Mouse (Mus musculus): ENCODE measurements around the gene Hpgd. TPM values are rescaled to one million over a fixed set of nuclear protein-coding genes. Genes with fewer than 3 reads are reported as not detected.
"Not testable (repeated sequence)": the region's sequence is repeated elsewhere in the genome, so short reads cannot be mapped to it uniquely, and the experiment has no call there.

The Hpgd gene
- polyA plus RNA-seq (2021): 0.12 TPM

DNA sequence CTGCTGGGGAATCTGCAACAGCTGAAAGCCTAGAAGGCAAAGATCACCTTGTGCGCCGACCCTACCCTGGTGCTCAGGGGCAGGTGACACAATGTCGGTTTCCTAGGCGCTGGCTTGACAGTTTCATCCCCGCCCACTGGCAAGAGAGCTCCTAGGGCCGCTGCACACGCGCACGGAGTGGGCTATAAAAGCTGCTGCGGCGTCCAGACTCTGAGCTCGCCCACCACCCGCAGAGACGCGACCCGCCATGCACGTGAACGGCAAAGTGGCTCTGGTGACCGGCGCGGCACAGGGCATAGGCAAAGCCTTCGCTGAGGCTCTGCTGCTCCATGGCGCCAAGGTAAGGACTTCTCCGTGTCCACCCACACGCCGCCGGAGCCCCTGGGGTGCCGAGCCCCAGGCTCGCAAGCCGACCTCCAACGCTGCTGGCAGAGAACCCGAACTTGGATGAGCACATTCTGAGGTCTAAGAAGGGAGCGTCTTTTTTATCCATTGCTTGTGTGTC lies at the start of gene Hpgd:
Gene Hpgd, plus strand, starts transcription at position 213 of the 505 bp plus-strand sequence.
- ChIA-PET POLR2A (no interaction called here), CTCF (no interaction called here)
- peaks cover 10% of the 10 kb centered on the region for H3K27me3 ChIP-seq
- DNase-seq (ENCODE audit: low read depth, low spot score) (no peak), ATAC-seq (no peak)
- in situ Hi-C loops (cut with MboI; ENCODE audit: low pct_unique_long_range_greater_than_20kb): no loop called here
- no peak for TF ChIP-seq CTCF (IDR thresholded peaks at IDR 0.05)

DNA sequence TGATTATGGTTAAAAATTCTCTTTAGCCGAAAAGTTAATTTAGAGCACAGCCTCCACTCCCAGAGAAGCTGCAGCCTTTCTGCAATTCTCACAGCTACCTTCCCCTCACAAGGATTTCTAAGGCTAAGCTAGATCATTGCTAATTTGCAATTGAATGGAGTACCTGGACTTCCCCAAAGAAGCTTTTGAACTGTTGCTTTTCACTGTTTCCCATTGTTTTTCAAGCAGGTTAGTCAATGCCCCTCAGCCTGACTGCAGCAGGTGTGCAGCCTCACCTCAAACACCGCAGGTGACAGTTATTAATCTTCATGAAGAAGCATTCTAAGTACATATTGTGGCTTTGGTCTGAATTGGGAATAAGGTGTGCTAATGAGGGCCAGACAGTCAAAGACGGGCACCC lies 42.7 kb upstream of the Hpgd start:
- POLR2A ChIA-PET; DNase-seq (ENCODE audit: low read depth, low spot score); ATAC-seq; H3K27me3 ChIP-seq; CTCF ChIA-PET; in situ Hi-C loops (cut with MboI; ENCODE audit: low pct_unique_long_range_greater_than_20kb): not testable (repeated sequence)

GRCm38 (mm10) chr8:56252314-56252713 lies 42.1 kb upstream of the Hpgd start:
- peaks cover 4% of the 10 kb centered on the region for H3K27me3 ChIP-seq
- in situ Hi-C loops (cut with MboI; ENCODE audit: low pct_unique_long_range_greater_than_20kb): no loop called here
- TF ChIP-seq CTCF (IDR thresholded peaks at IDR 0.05): no peak
- ChIA-PET CTCF (no interaction called here), POLR2A (no interaction called here)
- DNase-seq (ENCODE audit: low read depth, low spot score): no peak
- ATAC-seq: no peak

- TF ChIP-seq CTCF (IDR thresholded peaks at IDR 0.05): no peak
- CTCF ChIA-PET: no interaction called here
- POLR2A ChIA-PET: no interaction called here
- no peak for ATAC-seq
- in situ Hi-C loops (cut with MboI; ENCODE audit: low pct_unique_long_range_greater_than_20kb): no loop called here
- H3K27me3 ChIP-seq: peaks cover 4% of the 10 kb centered on the region
- DNase-seq (ENCODE audit: low read depth, low spot score): no peak
Measured at GRCm38 (mm10) chr8:56261190-56261589, 33.2 kb upstream of the Hpgd start.

DNA sequence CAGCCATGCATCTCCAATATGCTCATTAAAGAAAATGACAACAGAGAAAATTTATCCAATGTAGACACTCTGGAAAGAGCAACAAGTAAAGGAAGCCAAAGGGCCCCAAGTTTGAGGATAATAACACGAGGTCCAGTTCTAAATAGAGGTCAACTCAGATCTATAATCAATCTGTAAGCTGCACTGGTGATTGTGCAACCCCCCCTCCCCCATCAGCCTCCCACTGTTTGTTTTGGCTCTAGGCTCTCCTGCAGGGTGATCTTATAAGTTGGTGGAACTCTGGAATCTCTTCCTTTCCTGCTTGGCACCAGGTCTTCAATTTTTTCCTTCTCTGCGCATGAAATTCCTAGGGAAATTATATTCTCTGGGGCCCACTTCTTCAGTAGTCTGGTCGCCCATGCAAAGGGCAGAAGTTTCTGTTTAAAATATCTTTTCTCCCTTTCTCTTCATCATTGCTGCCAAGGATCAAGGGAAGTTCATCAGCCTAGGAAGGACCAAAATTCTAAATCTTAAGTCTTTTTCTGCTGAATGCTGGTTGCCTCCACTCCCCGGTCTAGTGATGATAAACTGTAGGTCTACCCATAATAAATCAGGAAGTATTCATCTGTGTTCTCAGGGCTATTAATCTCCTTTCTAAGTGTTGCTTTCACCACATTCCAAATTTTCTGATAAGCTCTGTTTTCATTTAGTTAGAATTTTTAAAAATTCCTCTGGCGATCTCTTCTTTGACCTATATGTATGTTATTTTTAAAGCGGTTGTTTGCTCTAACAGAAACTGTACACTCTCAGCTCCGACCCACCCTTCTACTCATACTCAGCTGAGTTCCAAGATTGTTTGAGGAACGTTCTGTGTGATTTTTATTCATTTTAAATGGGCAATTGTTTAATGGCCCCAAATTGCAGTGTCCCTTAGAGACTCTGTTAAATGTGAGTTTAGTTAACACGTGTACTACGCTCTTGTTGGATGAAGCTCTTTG lies 24.4 kb upstream of the Hpgd start:
- in situ Hi-C loops (cut with MboI; ENCODE audit: low pct_unique_long_range_greater_than_20kb): no loop called here

DNA sequence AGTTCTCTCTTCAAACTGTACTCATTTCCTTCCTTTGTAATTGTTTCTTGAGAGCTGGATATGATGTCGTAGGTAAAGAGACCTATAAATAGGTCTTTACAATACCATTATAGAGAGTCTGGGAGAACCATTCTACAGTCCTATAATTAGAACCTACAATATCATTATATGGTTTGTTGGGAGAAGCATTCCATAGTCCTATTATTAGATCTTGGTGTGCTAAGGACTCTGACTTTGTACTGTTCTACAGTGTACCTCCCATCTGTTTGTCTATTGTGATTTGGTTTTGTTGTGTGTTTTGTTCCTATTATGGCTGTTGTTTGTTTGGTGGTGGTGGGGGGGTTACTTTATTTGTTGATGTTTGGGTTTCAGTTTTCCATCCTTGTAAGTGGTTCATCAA lies 21.5 kb upstream of the Hpgd start:
- H3K27me3 ChIP-seq: no peaks in the 10 kb centered on the region
- POLR2A ChIA-PET: no interaction called here
- in situ Hi-C loops (cut with MboI; ENCODE audit: low pct_unique_long_range_greater_than_20kb): no loop called here
- DNase-seq (ENCODE audit: low read depth, low spot score) (no peak), ATAC-seq (no peak)
- CTCF ChIA-PET: no interaction called here
- TF ChIP-seq CTCF (IDR thresholded peaks at IDR 0.05): no peak

More for the DNA sequence above, 24.4 kb upstream of the Hpgd start:
- CTCF ChIA-PET: no interaction called here
- no peak for DNase-seq (ENCODE audit: low read depth, low spot score)
- POLR2A ChIA-PET: no interaction called here
- ATAC-seq: no peak
- TF ChIP-seq CTCF (IDR thresholded peaks at IDR 0.05): no peak
- H3K27me3 ChIP-seq: no peaks in the 10 kb centered on the region

DNA sequence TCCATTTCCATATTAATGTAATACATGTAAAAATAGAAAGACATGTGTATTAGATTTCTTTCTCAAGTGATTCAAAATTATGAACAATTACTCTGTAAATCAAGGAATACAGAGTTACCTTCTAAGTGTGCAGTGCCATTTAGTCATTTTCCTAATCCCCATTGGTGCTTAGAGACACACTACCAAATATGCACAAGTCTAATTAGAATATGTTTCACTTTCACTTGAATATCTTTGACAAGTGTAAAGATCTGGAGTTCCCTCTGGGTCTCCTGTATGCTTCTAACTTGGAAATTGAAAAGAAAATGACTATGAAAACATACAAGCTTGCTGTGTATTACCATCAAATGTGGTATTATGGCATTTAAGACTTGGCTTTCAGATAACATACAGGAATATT lies 19.1 kb upstream of the Hpgd start:
- DNase-seq (ENCODE audit: low read depth, low spot score): no peak
- ChIA-PET POLR2A (no interaction called here), CTCF (no interaction called here)
- no peak for ATAC-seq
- in situ Hi-C loops (cut with MboI; ENCODE audit: low pct_unique_long_range_greater_than_20kb): no loop called here
- H3K27me3 ChIP-seq: no peaks in the 10 kb centered on the region
- TF ChIP-seq CTCF (IDR thresholded peaks at IDR 0.05): no peak

- ChIA-PET CTCF (no interaction called here), POLR2A (no interaction called here)
- H3K27me3 ChIP-seq: no peaks in the 10 kb centered on the region
- no peak for TF ChIP-seq CTCF (IDR thresholded peaks at IDR 0.05)
- DNase-seq (ENCODE audit: low read depth, low spot score): no peak
- in situ Hi-C loops (cut with MboI; ENCODE audit: low pct_unique_long_range_greater_than_20kb): no loop called here
- ATAC-seq: peak; percentile 71
Measured at GRCm38 (mm10) chr8:56277810-56278528, 16.4 kb upstream of the Hpgd start.

DNA sequence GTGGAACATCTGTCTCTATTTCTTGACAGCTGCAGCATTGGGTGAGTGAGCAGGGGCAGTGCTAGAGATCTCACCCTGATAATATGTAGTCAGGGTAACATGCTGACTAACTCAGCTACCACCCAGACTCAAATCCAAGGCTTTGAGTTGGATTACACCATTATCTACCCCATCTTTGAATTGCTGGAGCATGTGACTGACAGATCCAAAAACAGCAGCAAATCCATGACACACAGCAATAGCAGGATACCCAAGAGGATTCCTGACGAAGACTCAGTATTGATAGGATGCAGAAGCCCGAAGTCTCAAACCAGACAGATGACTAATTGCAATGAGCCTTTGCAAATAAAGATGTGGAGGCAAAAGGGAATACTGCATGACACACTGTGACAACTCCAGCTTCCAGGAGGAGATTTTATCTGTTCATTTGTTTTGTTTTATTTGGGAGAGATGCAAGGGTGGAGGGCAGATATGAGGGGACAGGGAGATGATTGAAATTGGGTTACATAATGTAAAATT lies 15.8 kb upstream of the Hpgd start:
- ChIA-PET CTCF (no interaction called here), POLR2A (no interaction called here)
- no peaks in the 10 kb centered on the region for H3K27me3 ChIP-seq
- ATAC-seq (peak; percentile 47), DNase-seq (ENCODE audit: low read depth, low spot score) (no peak)
- no peak for TF ChIP-seq CTCF (IDR thresholded peaks at IDR 0.05)
- in situ Hi-C loops (cut with MboI; ENCODE audit: low pct_unique_long_range_greater_than_20kb): no loop called here

- in situ Hi-C loops (cut with MboI; ENCODE audit: low pct_unique_long_range_greater_than_20kb): no loop called here
- CTCF ChIA-PET: no interaction called here
- no peak for ATAC-seq
- DNase-seq (ENCODE audit: low read depth, low spot score): no peak
- H3K27me3 ChIP-seq: no peaks in the 10 kb centered on the region
- no peak for TF ChIP-seq CTCF (IDR thresholded peaks at IDR 0.05)
- POLR2A ChIA-PET: no interaction called here
Measured at GRCm38 (mm10) chr8:56283936-56284335, 10.4 kb upstream of the Hpgd start.

DNA sequence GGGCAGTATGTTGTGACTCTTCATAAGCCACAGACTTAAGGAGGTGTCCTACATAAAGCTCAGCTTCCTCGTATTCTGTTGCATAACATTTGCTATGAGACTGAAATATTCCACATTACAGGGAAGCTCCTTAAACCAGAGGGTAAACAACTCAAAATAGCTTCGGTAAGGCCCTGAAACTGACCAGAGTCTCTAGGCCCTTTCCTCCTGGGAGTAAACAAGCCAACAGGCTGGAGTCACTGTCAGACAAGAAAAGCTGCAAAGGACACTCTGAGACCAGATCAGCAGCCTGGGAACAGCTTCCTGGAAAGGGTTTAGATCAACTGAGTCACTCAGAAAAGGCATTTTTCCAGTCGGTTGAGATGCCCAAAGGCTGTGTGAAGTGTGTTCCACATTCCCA lies 9.4 kb upstream of the Hpgd start:
- in situ Hi-C loops (cut with MboI; ENCODE audit: low pct_unique_long_range_greater_than_20kb): no loop called here
- TF ChIP-seq CTCF (IDR thresholded peaks at IDR 0.05): no peak
- ChIA-PET POLR2A (interaction anchor here (0.5 kb wide), 1 partner anchor 39 kb away, joined by 3 read pairs; no protein-coding TSS in a partner anchor), CTCF (no interaction called here)
- DNase-seq (ENCODE audit: low read depth, low spot score) (no peak), ATAC-seq (no peak)
- H3K27me3 ChIP-seq: no peaks in the 10 kb centered on the region

All from Patski (cell line).